ENCODE assay signal across 24 mouse cellular contexts in the genomic region with DNA sequence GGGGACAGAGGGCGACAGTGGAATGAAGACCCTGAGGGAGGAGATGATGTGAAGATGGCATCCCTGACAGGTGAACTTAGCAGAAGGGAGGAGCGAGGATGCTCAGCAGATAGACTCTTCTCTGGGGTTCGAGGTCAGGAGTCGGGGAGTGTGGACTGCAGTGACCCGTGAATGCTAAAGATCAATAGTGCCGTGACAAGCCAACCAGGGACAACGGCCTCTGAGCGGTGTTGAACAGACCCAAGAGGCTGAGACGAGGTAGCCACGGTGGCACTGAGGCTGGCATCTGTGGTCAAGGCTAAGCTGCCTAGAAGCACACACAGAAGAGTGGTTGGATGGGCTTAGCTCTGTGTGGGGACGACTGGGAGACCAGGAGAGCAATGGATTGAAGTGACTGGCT. TPM values are rescaled to one million over a fixed set of nuclear protein-coding genes. Genes with fewer than 3 reads are reported as not detected.
DNase-seq lines count a peak whose midpoint lies in the region; ATAC-seq and TF ChIP-seq lines count a peak whose summit lies in the region.
"Had no signal": no experiment of that assay in that cellular context is flagged by ENCODE, and none has a peak within 500 bp of the region (broad histone marks: within the 10 kb centered on the region; RNA-seq: fewer than 3 reads in every experiment).

No protein-coding gene starts in this region.

- 78% methylated on average over 11 of the region's 11 CpGs for WGBS in heart, embryonic 12.5 days
- 83% methylated on average over 11 of the region's 11 CpGs for WGBS in heart, embryonic 16.5 days
- WGBS in liver, postnatal 0 days (ENCODE audit: insufficient replicate concordance) = 64% methylated on average over 10 of the region's 11 CpGs
- 88% methylated on average over 11 of the region's 11 CpGs for WGBS in forebrain, embryonic 16.5 days

- DNase-seq in heart, adult 9 months (ENCODE audit: low spot score in 2 of 2) = no peak
- DNase-seq in heart, adult 18-20 months = no peak
- no peak for DNase-seq in liver, postnatal 0 days
- no peak for DNase-seq in liver
- DNase-seq: adrenal gland, adult 8-10 months; adrenal gland, postnatal 36 days; cerebellum, adult 2 months; cerebellum, postnatal 14 days; embryo, embryonic 11 days; gastrocnemius, postnatal 36 days; heart, adult 11 months; kidney, adult 2 months had no signal

- peaks cover 63% of the 10 kb centered on the region for H3K4me1 ChIP-seq in heart, embryonic 12.5 days (replicated peaks)
- peaks cover 22% of the 10 kb centered on the region for H3K4me1 ChIP-seq in heart, embryonic 16.5 days (ENCODE audit: control insufficient read depth, insufficient read depth, low read length)
- peaks cover 2% of the 10 kb centered on the region; the same call in 1 of the 2 replicates for H3K4me1 ChIP-seq in liver, postnatal 0 days (ENCODE audit: insufficient read depth)
- H3K4me1 ChIP-seq in forebrain, embryonic 16.5 days (replicated peaks; ENCODE audit: control insufficient read depth, insufficient read depth, low read length) = peaks cover 7% of the 10 kb centered on the region

- H3K9me3 ChIP-seq in heart, embryonic 12.5 days (replicated peaks) = no peaks in the 10 kb centered on the region
- no peaks in the 10 kb centered on the region for H3K9me3 ChIP-seq in heart, embryonic 16.5 days (replicated peaks; ENCODE audit: control insufficient read depth, low read length)
- H3K9me3 ChIP-seq in liver, postnatal 0 days (ENCODE audit: low read length) = no peaks in the 10 kb centered on the region
- H3K9me3 ChIP-seq in forebrain, embryonic 16.5 days (ENCODE audit: control insufficient read depth, low read length) = no peaks in the 10 kb centered on the region
- H3K9me3 ChIP-seq: embryonic facial prominence, embryonic 15.5 days; forebrain, embryonic 10.5 days; G1E; hindbrain, embryonic 15.5 days had no signal

- peak overlapping the region; percentile 28; the same call in 1 of the 2 replicates for H3K27ac ChIP-seq in heart, embryonic 12.5 days (ENCODE audit: poor library complexity, severe bottlenecking)
- H3K27ac ChIP-seq in heart, embryonic 16.5 days (ENCODE audit: low read length) = no peak overlapping the region
- no peak overlapping the region for H3K27ac ChIP-seq in liver, postnatal 0 days (ENCODE audit: low read depth)
- no peak overlapping the region for H3K27ac ChIP-seq in forebrain, embryonic 16.5 days (ENCODE audit: low read length)
- H3K27ac ChIP-seq: embryonic facial prominence, embryonic 15.5 days; forebrain, embryonic 10.5 days; hindbrain, embryonic 15.5 days had no signal

- ATAC-seq in heart, embryonic 12.5 days (ENCODE audit: insufficient number of reproducible peaks, low FRiP score) = no peak
- ATAC-seq in heart, embryonic 16.5 days (replicated peaks; ENCODE audit: extremely low read depth, insufficient read depth, low FRiP score) = no peak
- peak; percentile 23; the same call in 1 of the 2 replicates for ATAC-seq in liver, postnatal 0 days
- no peak for ATAC-seq in forebrain, embryonic 16.5 days
- ATAC-seq: CD4-positive, CD25-positive, alpha-beta regulatory T cell, adult 4 months; forebrain, embryonic 14.5 days; intestine, embryonic 16.5 days had no signal

- H3K4me2 ChIP-seq in heart, embryonic 12.5 days = peak overlapping the region; percentile 42
- peak overlapping the region; percentile 17; the same call in 1 of the 2 replicates for H3K4me2 ChIP-seq in heart, embryonic 16.5 days (ENCODE audit: low read depth, low read length)
- H3K4me2 ChIP-seq in liver, postnatal 0 days (ENCODE audit: low read depth, low read length) = no peak overlapping the region
- H3K4me2 ChIP-seq in forebrain, embryonic 16.5 days (ENCODE audit: low read length) = no peak overlapping the region
- H3K4me2 ChIP-seq: embryonic facial prominence, embryonic 15.5 days; hindbrain, embryonic 15.5 days had no signal

- no peaks in the 10 kb centered on the region for H3K36me3 ChIP-seq in heart, embryonic 12.5 days
- no peaks in the 10 kb centered on the region for H3K36me3 ChIP-seq in heart, embryonic 16.5 days (ENCODE audit: control insufficient read depth, insufficient read depth)
- no peaks in the 10 kb centered on the region for H3K36me3 ChIP-seq in liver, postnatal 0 days (replicated peaks; ENCODE audit: insufficient read depth, low read length)
- H3K36me3 ChIP-seq in forebrain, embryonic 16.5 days (ENCODE audit: control insufficient read depth, insufficient read depth) = no peaks in the 10 kb centered on the region
- H3K36me3 ChIP-seq: embryonic facial prominence, embryonic 15.5 days; forebrain, embryonic 10.5 days; hindbrain, embryonic 15.5 days had no signal

- no peak overlapping the region for H3K4me3 ChIP-seq in heart, embryonic 12.5 days
- no peak overlapping the region for H3K4me3 ChIP-seq in heart, embryonic 16.5 days (ENCODE audit: low read length)
- H3K4me3 ChIP-seq in liver, postnatal 0 days (ENCODE audit: low read depth, low read length) = no peak overlapping the region
- H3K4me3 ChIP-seq in forebrain, embryonic 16.5 days (replicated peaks; ENCODE audit: low read length) = no peak overlapping the region
- H3K4me3 ChIP-seq: embryonic facial prominence, embryonic 15.5 days; erythroblast, embryonic 14.5 days; forebrain, embryonic 10.5 days; hindbrain, embryonic 15.5 days had no signal

- no peak for TF ChIP-seq EP300 in liver, postnatal 0 days (IDR thresholded peaks at IDR 0.05; ENCODE audit: low read depth)

- 0 out of 2 replicates have a peak overlapping the region, but pooled peaks have one; percentile 25 for H3K9ac ChIP-seq in heart, embryonic 12.5 days
- no peak overlapping the region for H3K9ac ChIP-seq in heart, embryonic 16.5 days (ENCODE audit: low read length)
- no peak overlapping the region for H3K9ac ChIP-seq in liver, postnatal 0 days (replicated peaks)
- no peak overlapping the region for H3K9ac ChIP-seq in forebrain, embryonic 16.5 days (replicated peaks; ENCODE audit: low read depth, low read length)
- H3K9ac ChIP-seq: embryonic facial prominence, embryonic 15.5 days; hindbrain, embryonic 15.5 days had no signal

- no peak for TF ChIP-seq CTCF in liver, postnatal 0 days (IDR thresholded peaks at IDR 0.05; ENCODE audit: low read depth)

- no peaks in the 10 kb centered on the region for H3K27me3 ChIP-seq in heart, embryonic 12.5 days (replicated peaks)
- no peaks in the 10 kb centered on the region for H3K27me3 ChIP-seq in heart, embryonic 16.5 days (ENCODE audit: control insufficient read depth, insufficient read depth, low read length)
- H3K27me3 ChIP-seq in liver, postnatal 0 days (ENCODE audit: insufficient read depth, low read length) = no peaks in the 10 kb centered on the region
- no peaks in the 10 kb centered on the region for H3K27me3 ChIP-seq in forebrain, embryonic 16.5 days (replicated peaks; ENCODE audit: control insufficient read depth, insufficient read depth, low read length)
- H3K27me3 ChIP-seq: embryonic facial prominence, embryonic 15.5 days; hindbrain, embryonic 15.5 days had no signal

RNA-seq across cellular contexts. Expression of gene Artn, which starts 48.3 kb away (rescaled TPM):
- polyA plus RNA-seq in heart, embryonic 12.5 days (2016; fragmentation: Nextera tagmentation; extraction: Ambion mirVana) = 0.54 and 0.70 TPM in 2 replicates
- 0.70 and 0.85 TPM in 2 replicates for polyA plus RNA-seq in heart, embryonic 16.5 days (2015; fragmentation: Nextera tagmentation; extraction: Ambion mirVana)
- under 1 TPM in 1 of 2 experiments, not detected in 1; 0.33 TPM for total RNA-seq in heart, adult 18-20 months (2021)
- polyA plus RNA-seq in liver, postnatal 0 days (2015; fragmentation: Nextera tagmentation; extraction: Ambion mirVana) = 0.88 TPM in 2 replicates
- polyA plus RNA-seq in forebrain, embryonic 16.5 days (2015; fragmentation: Nextera tagmentation; extraction: Ambion mirVana) = 0.11 and 0.48 TPM in 2 replicates
- total RNA-seq: common myeloid progenitor, adult 5-6 weeks had no signal
- polyA plus RNA-seq: CD4-positive, CD25-positive, alpha-beta regulatory T cell, adult 4 months; G1E had no signal

Comparison
In these comparisons a context has a peak if more than half of its experiments do, and no peak if none do; other contexts are left out.
1. H3K4me2 ChIP-seq: peak in heart, embryonic 12.5 days (single experiment) and heart, embryonic 16.5 days (single experiment); none in liver, postnatal 0 days (single experiment) and forebrain, embryonic 16.5 days (single experiment).